Mouse (Mus musculus) lung, adult 2 months (tissue): Measurements from ENCODE around the gene 2900011O08Rik.

Experiments used
- CTCF ChIP-seq: fragments of 200-500 bp; IDR thresholded peaks from 2 replicates; pipeline ENCODE4 v1.5.1; 2011; ENCODE audit warnings: mild to moderate bottlenecking, low read length, control low read depth; ENCODE audit not compliant: insufficient read depth
- POLR2A ChIP-seq: fragments of 200-500 bp; IDR thresholded peaks from 2 replicates; pipeline ENCODE4 v1.6.1; 2011; ENCODE audit warnings: low read depth, mild to moderate bottlenecking, control low read depth, low read length, borderline replicate concordance; ENCODE audit errors: extremely low read depth

DNA sequence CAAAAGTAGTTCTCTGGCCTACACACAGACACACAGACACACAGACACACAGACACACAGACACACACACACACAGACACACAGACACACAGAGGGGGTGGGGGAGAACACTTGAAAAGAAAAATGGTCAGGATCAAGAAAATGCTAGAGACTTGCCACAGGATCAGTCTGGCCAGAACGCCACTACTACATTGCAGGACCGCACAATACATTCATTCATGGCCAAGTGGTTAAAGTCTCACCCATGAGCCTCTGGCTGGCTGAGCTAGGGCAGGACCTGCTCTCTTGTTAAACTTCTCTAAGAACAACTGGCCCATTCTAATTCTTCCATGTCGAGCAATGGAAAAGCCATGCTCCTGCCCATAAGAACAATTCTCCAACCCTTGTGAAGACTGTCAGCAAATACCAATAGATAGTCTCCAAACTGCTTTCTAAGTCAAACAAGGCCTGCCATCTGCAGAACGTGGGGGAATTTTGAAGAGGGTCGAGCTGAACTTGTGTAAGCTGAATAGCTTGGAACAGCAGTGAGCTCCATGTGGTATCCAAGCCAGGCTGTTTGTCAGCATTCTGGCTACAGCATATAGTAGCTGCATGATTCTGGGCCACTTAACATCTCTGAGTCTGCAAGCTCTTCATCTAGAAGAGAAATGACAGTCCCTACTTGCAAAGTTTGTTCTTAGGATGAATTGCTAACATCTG is 84.2 kb downstream of the 2900011O08Rik start:
- no peak for TF ChIP-seq CTCF
- TF ChIP-seq POLR2A = no peak
